Mouse (Mus musculus) thymus, adult 2 months (tissue): Measurements from ENCODE around the gene Tpgs1.

Source experiments
- CTCF ChIP-seq: fragments of 200-500 bp; IDR thresholded peaks from 2 replicates; pipeline ENCODE4 v1.5.1; 2012; ENCODE audit warnings: mild to moderate bottlenecking, control low read depth, low read length, moderate library complexity, borderline replicate concordance; ENCODE audit not compliant: control insufficient read depth, poor library complexity, insufficient read depth; ENCODE audit errors: extremely low read depth
- POLR2A ChIP-seq: fragments of 200-500 bp; IDR thresholded peaks from 2 replicates; pipeline ENCODE4 v1.6.1; 2012; ENCODE audit warnings: mild to moderate bottlenecking, low read length, control low read depth, moderate library complexity; ENCODE audit not compliant: control insufficient read depth, poor library complexity, insufficient read depth; ENCODE audit errors: extremely low read depth

GRCm38 (mm10) chr10:79686219-79686618 is 17.1 kb downstream of the Tpgs1 start:
- TF ChIP-seq CTCF (no peak), POLR2A (no peak)
